Mouse (Mus musculus) cortical plate, adult 2 months (tissue): ENCODE measurements around the gene Epx.

Experiments
- CTCF ChIP-seq: fragments of 200-500 bp; IDR thresholded peaks from 2 replicates; pipeline ENCODE4 v1.5.1; 2011; ENCODE audit warnings: mild to moderate bottlenecking, control low read depth, low read length; ENCODE audit not compliant: insufficient read depth; ENCODE audit errors: extremely low read depth
- POLR2A ChIP-seq: fragments of 200-500 bp; IDR thresholded peaks from 2 replicates; pipeline ENCODE4 v1.6.1; 2011; ENCODE audit warnings: mild to moderate bottlenecking, low read length, control low read depth; ENCODE audit not compliant: insufficient read depth; ENCODE audit errors: extremely low read depth

- TF ChIP-seq CTCF (no peak), POLR2A (no peak)
Observed at GRCm38 (mm10) chr11:87828239-87828900, 47.0 kb downstream of the Epx start, which contains the start of gene Lpo.
